Mouse (Mus musculus): ENCODE data around the gene Olfml2b. TPM values are rescaled to one million over a fixed set of nuclear protein-coding genes. Genes with fewer than 3 reads are reported as not detected.

Gene Olfml2b
- polyA plus RNA-seq, 1 experiment from 2014 or later = 5.2 TPM

DNA sequence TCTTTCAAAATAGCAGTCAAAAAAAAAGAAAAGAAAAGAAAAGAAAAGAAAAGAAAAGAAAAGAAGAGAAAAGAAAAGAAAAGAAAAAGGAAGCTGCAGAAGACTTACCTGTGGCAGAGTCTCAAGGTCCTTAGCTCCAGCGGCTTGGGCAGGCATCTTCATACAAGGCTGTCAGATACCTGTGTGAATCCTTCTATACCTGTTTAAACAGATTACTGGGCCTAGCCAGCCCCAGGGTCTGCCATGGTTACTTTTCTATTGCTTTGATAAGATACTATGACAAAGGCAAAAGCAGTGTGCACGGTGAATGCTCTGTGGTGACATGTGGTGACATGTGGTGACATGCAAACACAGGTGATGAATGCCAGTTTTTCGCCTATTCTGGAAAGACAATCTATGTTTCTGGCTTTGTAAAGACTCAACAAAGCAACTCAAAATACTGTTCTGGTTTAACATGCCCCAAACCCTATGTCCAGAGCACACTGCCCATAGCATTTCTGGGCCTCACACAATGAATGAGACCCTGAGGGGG lies 56.2 kb downstream of the Olfml2b start:
- Histone ChIP-seq H3K27ac (no peak overlapping the region), H3K27me3 (ENCODE audit: control insufficient read depth, insufficient read depth, low read length) (no peaks in the 10 kb centered on the region), H3K4me2 (replicated peaks) (no peak overlapping the region), H3K9me3 (ENCODE audit: control insufficient read depth, low read length) (no peaks in the 10 kb centered on the region), H3K36me3 (replicated peaks; ENCODE audit: control insufficient read depth, insufficient read depth) (no peaks in the 10 kb centered on the region), H3K4me1 (replicated peaks; ENCODE audit: control insufficient read depth, insufficient read depth, low read length) (no peaks in the 10 kb centered on the region), H3K9ac (no peak overlapping the region), H3K4me3 (replicated peaks; ENCODE audit: low read length) (no peak overlapping the region)
- DNase-seq (ENCODE audit: low spot score) (no peak), ATAC-seq (ENCODE audit: low FRiP score) (no peak)
- WGBS = 86% methylated on average over 3 of the region's 3 CpGs

DNA sequence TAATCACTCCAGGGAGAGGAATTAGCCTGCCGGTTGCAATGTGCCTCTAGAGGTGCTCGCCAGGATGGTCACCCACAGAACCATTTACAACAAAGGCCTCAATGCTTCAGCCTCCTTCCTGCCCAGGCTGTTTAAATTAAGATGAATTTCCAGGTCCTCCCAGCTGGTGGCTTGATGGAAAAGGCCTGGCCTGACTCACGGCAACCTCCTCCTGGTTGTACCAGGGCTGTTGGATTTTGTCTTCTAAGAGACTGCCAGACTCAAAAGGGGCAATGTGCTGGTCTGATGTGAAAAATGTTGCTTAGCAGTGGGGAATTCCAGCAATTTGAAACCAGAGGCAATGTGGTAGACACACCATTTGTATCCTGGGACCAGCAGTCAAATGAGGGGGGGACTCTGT lies 56.8 kb downstream of the Olfml2b start:
- WGBS = 57% methylated on average over 3 of the region's 3 CpGs

DNA sequence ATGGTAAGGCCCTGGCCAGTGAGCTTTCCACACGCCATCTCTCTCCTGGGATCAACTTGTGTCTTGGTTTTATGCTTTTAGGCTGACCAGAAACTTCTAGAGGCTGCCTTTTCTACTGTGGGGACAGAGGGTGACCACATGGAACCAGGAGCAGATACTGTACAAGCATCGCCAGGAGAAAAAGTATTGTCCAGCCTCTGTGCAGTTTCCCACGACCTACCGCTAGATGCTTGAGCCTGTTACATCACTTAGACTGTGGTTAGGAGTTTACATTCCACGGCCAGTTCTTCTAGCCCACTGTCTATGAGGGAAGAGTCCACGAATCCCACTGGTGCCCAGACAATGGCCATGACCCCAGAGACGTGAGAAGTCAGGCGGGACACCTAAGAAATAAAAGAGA lies 57.2 kb downstream of the Olfml2b start:
- no peak overlapping the region for H3K27ac ChIP-seq
- H3K4me3 ChIP-seq (replicated peaks; ENCODE audit: low read length) = no peak overlapping the region
- no peaks in the 10 kb centered on the region for H3K36me3 ChIP-seq (replicated peaks; ENCODE audit: control insufficient read depth, insufficient read depth)
- H3K9ac ChIP-seq = no peak overlapping the region
- DNase-seq (ENCODE audit: low spot score) (no peak), ATAC-seq (ENCODE audit: low FRiP score) (no peak)
- no peaks in the 10 kb centered on the region for H3K4me1 ChIP-seq (replicated peaks; ENCODE audit: control insufficient read depth, insufficient read depth, low read length)
- H3K9me3 ChIP-seq (ENCODE audit: control insufficient read depth, low read length) = no peaks in the 10 kb centered on the region
- H3K4me2 ChIP-seq (replicated peaks) = no peak overlapping the region
- WGBS = 80% methylated on average over 8 of the region's 8 CpGs
- H3K27me3 ChIP-seq (ENCODE audit: control insufficient read depth, insufficient read depth, low read length) = no peaks in the 10 kb centered on the region

More for the DNA sequence above, 56.8 kb downstream of the Olfml2b start:
- Histone ChIP-seq H3K27me3 (ENCODE audit: control insufficient read depth, insufficient read depth, low read length) (no peaks in the 10 kb centered on the region), H3K4me1 (replicated peaks; ENCODE audit: control insufficient read depth, insufficient read depth, low read length) (no peaks in the 10 kb centered on the region), H3K9ac (no peak overlapping the region), H3K27ac (no peak overlapping the region), H3K4me2 (replicated peaks) (no peak overlapping the region), H3K9me3 (ENCODE audit: control insufficient read depth, low read length) (no peaks in the 10 kb centered on the region), H3K4me3 (replicated peaks; ENCODE audit: low read length) (no peak overlapping the region), H3K36me3 (replicated peaks; ENCODE audit: control insufficient read depth, insufficient read depth) (no peaks in the 10 kb centered on the region)
- ATAC-seq (ENCODE audit: low FRiP score) (no peak), DNase-seq (ENCODE audit: low spot score) (no peak)

DNA sequence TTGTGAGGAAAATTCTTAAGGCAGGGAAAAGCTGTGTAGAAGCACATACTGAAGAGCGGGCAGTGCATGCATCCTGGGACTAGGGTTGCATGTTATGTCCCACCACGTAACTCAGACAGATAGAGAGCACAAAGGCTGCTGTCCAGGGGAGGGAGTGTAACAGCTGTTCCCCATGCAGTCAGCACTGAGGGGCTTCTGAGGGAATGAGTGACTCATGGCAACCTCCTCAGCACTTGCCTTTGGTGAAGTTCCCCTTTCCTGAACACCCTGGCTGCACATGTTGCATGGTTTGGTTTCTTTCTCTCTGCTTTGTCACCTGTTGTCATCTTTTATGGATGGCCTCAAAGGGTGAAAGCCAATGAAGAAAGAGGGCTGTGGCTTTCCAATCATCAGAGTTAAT lies 57.9 kb downstream of the Olfml2b start:
- ATAC-seq (ENCODE audit: low FRiP score) (no peak), DNase-seq (ENCODE audit: low spot score) (no peak)
- Histone ChIP-seq H3K36me3 (replicated peaks; ENCODE audit: control insufficient read depth, insufficient read depth) (no peaks in the 10 kb centered on the region), H3K4me1 (replicated peaks; ENCODE audit: control insufficient read depth, insufficient read depth, low read length) (no peaks in the 10 kb centered on the region), H3K9me3 (ENCODE audit: control insufficient read depth, low read length) (no peaks in the 10 kb centered on the region), H3K27ac (no peak overlapping the region), H3K4me2 (replicated peaks) (no peak overlapping the region), H3K4me3 (replicated peaks; ENCODE audit: low read length) (no peak overlapping the region), H3K27me3 (ENCODE audit: control insufficient read depth, insufficient read depth, low read length) (no peaks in the 10 kb centered on the region), H3K9ac (no peak overlapping the region)
- 75% methylated on average over 2 of the region's 2 CpGs for WGBS

DNA sequence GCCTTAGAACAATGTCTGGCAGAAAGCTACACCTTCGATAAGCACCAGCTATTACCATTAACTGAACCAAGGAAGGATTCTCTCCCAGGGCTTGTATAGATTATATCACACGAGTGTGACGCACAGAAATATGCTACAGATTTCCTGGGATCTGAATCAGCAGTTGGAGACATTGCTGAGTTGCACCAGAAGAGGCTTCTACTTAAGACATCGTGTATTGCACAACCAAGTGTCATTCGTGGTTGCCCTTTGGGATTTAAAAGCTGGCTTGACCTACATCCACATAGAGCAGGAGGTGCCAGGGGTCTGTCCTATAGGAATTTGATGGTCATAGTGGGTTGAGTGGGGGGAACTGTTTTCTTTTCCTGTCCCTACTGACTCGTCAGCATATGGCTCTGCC lies 58.6 kb downstream of the Olfml2b start:
- no peak overlapping the region for H3K4me2 ChIP-seq (replicated peaks)
- no peaks in the 10 kb centered on the region for H3K27me3 ChIP-seq (ENCODE audit: control insufficient read depth, insufficient read depth, low read length)
- WGBS = 91% methylated on average over 6 of the region's 6 CpGs
- no peak overlapping the region for H3K9ac ChIP-seq
- DNase-seq (ENCODE audit: low spot score) (no peak), ATAC-seq (ENCODE audit: low FRiP score) (no peak)
- no peak overlapping the region for H3K4me3 ChIP-seq (replicated peaks; ENCODE audit: low read length)
- H3K27ac ChIP-seq = no peak overlapping the region
- H3K9me3 ChIP-seq (ENCODE audit: control insufficient read depth, low read length) = no peaks in the 10 kb centered on the region
- 0 out of 2 replicates have a peak, but pooled peaks cover 2% of the 10 kb centered on the region for H3K36me3 ChIP-seq (replicated peaks; ENCODE audit: control insufficient read depth, insufficient read depth)
- H3K4me1 ChIP-seq (replicated peaks; ENCODE audit: control insufficient read depth, insufficient read depth, low read length) = no peaks in the 10 kb centered on the region

DNA sequence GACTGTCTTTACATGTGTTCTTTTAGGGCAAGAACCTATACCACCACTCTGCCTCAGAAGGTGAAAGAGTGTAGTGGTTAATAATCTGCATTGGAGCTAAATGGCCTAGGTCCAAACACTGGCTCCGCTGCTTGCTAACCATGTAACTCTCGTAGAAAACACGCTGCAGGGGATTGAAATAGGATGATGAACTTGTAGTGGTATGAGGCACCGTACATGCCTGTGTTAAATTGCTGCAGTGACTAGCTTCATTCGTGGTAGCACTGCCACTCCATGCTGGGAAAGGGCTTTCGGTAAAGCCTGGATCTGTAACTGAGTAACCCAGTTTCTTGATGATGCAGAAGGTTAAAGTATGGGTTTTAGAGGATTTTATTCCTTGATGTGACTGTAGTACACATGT lies 59.8 kb downstream of the Olfml2b start:
- ATAC-seq (ENCODE audit: low FRiP score) (no peak), DNase-seq (ENCODE audit: low spot score) (no peak)
- no peak overlapping the region for H3K27ac ChIP-seq
- no peak overlapping the region for H3K9ac ChIP-seq
- WGBS = 99% methylated on average over 6 of the region's 6 CpGs
- no peak overlapping the region for H3K4me3 ChIP-seq (replicated peaks; ENCODE audit: low read length)
- no peaks in the 10 kb centered on the region for H3K9me3 ChIP-seq (ENCODE audit: control insufficient read depth, low read length)
- H3K27me3 ChIP-seq (ENCODE audit: control insufficient read depth, insufficient read depth, low read length) = no peaks in the 10 kb centered on the region
- H3K36me3 ChIP-seq (replicated peaks; ENCODE audit: control insufficient read depth, insufficient read depth) = peaks cover 8% of the 10 kb centered on the region; the same call in 1 of the 2 replicates
- H3K4me2 ChIP-seq (replicated peaks) = no peak overlapping the region
- H3K4me1 ChIP-seq (replicated peaks; ENCODE audit: control insufficient read depth, insufficient read depth, low read length) = no peaks in the 10 kb centered on the region

DNA sequence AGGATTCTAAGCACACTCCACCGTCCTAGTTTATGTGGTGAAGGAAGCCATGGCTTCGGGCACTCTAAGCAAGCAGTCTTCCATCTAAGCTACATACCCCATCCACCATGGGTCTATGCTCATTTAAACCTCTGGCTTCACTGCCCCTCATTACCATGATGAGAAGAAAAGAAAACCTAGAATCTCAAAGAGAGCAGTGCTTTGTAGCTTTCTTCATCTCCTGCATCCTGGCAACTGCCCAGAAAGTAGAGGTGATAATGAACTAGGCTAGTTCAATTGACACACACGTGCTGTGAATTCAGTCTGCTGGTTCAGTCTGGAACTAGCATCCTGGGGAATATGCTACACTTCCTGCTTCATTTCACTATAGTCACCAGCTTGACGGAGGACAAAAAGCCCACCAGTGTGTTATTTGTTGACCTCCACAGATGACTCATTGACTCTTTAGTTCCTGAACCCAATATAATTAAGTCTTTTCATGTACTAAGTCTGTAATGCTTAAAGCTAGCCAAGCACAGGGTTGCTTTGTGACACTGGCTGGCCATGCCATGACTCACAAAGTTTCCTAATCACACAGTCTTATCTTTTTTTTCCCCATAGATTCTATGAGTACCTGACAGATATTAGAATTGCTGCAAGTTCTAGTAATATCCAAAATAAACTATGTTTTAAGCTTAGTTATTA lies 60.7 kb downstream of the Olfml2b start:
- WGBS = 74% methylated on average over 4 of the region's 4 CpGs
- H3K9me3 ChIP-seq (ENCODE audit: control insufficient read depth, low read length) = no peaks in the 10 kb centered on the region
- H3K4me1 ChIP-seq (replicated peaks; ENCODE audit: control insufficient read depth, insufficient read depth, low read length) = no peaks in the 10 kb centered on the region
- H3K9ac ChIP-seq = no peak overlapping the region
- H3K27ac ChIP-seq = no peak overlapping the region
- no peaks in the 10 kb centered on the region for H3K27me3 ChIP-seq (ENCODE audit: control insufficient read depth, insufficient read depth, low read length)
- peaks cover 8% of the 10 kb centered on the region; the same call in 1 of the 2 replicates for H3K36me3 ChIP-seq (replicated peaks; ENCODE audit: control insufficient read depth, insufficient read depth)
- DNase-seq (ENCODE audit: low spot score) (no peak), ATAC-seq (ENCODE audit: low FRiP score) (no peak)
- no peak overlapping the region for H3K4me2 ChIP-seq (replicated peaks)
- H3K4me3 ChIP-seq (replicated peaks; ENCODE audit: low read length) = no peak overlapping the region

DNA sequence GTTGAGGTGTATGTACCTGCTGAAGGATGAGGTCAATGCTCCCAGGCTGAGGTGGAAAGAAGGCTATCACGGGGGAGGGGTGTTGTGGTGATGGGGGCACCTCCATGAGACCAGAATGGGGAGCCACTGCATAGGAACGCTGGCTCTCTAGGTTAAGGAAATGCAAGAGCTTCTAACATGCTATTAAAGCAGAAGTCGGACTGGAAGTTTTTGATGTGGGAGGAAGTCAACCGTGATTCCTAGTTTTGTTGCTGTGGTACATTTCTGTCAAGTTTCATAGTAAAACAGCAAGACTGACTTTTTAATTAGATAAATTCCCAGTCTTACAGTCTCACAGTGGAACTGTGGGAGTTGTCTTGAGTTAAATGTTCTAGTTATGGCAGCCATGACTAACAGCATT lies 61.7 kb downstream of the Olfml2b start:
- no peaks in the 10 kb centered on the region for H3K4me1 ChIP-seq (replicated peaks; ENCODE audit: control insufficient read depth, insufficient read depth, low read length)
- DNase-seq (ENCODE audit: low spot score) (no peak), ATAC-seq (ENCODE audit: low FRiP score) (no peak)
- H3K9ac ChIP-seq = no peak overlapping the region
- no peak overlapping the region for H3K4me3 ChIP-seq (replicated peaks; ENCODE audit: low read length)
- H3K27me3 ChIP-seq (ENCODE audit: control insufficient read depth, insufficient read depth, low read length) = no peaks in the 10 kb centered on the region
- no peak overlapping the region for H3K4me2 ChIP-seq (replicated peaks)
- peaks cover 8% of the 10 kb centered on the region; the same call in 1 of the 2 replicates for H3K36me3 ChIP-seq (replicated peaks; ENCODE audit: control insufficient read depth, insufficient read depth)
- H3K27ac ChIP-seq = no peak overlapping the region
- 95% methylated on average over 4 of the region's 4 CpGs for WGBS
- H3K9me3 ChIP-seq (ENCODE audit: control insufficient read depth, low read length) = no peaks in the 10 kb centered on the region

DNA sequence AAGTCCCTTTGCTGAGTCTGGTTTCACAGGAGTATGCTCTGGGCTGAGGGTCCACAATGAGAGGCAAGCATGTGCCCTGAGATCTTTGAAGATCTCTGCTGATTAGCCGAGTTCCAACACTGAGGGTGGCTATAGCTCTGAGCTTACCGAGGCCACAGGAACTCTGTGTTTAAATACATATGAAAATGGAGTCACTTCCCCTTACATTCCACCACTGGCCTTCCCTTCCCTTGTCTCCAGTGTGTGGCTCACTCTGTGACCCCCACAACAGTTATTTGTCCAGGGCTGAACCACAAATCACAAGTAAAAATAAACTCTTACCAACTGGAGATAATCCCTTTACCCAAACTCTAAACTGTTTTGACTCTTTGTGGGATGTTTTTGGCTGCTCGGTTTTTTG lies 64.7 kb downstream of the Olfml2b start:
- 86% methylated on average over 3 of the region's 3 CpGs for WGBS
- DNase-seq (ENCODE audit: low spot score) (no peak), ATAC-seq (ENCODE audit: low FRiP score) (no peak)

More for the DNA sequence above, 64.7 kb downstream of the Olfml2b start:
- H3K36me3 ChIP-seq (replicated peaks; ENCODE audit: control insufficient read depth, insufficient read depth) = peaks cover 8% of the 10 kb centered on the region; the same call in 1 of the 2 replicates
- no peak overlapping the region for H3K27ac ChIP-seq
- no peak overlapping the region for H3K9ac ChIP-seq
- no peaks in the 10 kb centered on the region for H3K27me3 ChIP-seq (ENCODE audit: control insufficient read depth, insufficient read depth, low read length)
- no peak overlapping the region for H3K4me3 ChIP-seq (replicated peaks; ENCODE audit: low read length)
- no peaks in the 10 kb centered on the region for H3K9me3 ChIP-seq (ENCODE audit: control insufficient read depth, low read length)
- no peak overlapping the region for H3K4me2 ChIP-seq (replicated peaks)
- no peaks in the 10 kb centered on the region for H3K4me1 ChIP-seq (replicated peaks; ENCODE audit: control insufficient read depth, insufficient read depth, low read length)
